Mouse (Mus musculus) right cerebral cortex, postnatal 36 days (tissue): ENCODE data around the gene Dnm3.

Experiments used
- DNase-seq, 2 experiments: peaks; one replicate each; pipeline ENCODE4 v3.0.0; 2022; ENCODE audit warnings: low spot score in 2 of 2, mixed read lengths in 1 of 2

Gene Dnm3

DNA sequence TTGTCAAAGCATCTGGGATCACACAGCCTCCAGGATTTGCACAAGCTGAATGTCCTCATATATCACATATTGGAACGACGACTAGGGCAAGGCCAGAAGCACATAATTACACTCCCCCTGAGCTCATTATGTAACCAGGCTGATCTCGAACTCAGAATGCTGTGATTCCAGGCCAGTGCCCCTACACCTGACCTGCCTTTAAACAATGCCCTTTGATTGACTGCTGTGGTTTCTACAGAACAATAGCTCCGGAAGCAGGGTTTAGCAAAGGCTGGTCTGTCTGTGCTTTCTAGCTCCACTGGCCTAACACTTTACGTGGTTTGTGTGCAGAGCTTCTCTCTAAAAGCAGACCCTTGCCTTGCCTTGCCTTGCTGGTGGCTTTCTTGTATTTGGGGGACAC is 315.6 kb downstream of the Dnm3 start:
- no peak for DNase-seq

- DNase-seq, result no peak
Observed at GRCm38 (mm10) chr1:162160718-162161117, 317.1 kb downstream of the Dnm3 start.

GRCm38 (mm10) chr1:162158486-162158885 is 319.3 kb downstream of the Dnm3 start:
- no peak for DNase-seq

GRCm38 (mm10) chr1:162157659-162158058 is 320.2 kb downstream of the Dnm3 start:
- no peak for DNase-seq

DNA sequence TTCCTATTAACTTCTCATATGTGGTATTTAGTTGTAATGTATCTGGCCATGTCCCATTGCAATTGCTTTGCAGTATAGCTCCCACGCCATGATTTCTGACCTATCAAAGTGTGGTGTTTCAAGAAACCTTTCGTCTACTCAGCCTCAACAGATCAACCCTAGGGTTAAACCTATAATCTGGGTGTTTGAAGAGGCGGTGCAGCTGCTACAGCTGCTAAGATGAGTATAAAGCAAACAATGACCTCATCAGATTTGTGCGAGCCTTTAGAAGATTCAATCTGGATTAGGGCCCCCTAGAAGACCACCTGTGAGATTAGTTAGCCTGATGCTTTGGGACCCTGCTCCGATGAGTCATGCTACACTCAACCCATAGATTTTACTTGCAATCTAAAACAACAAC is 321.0 kb downstream of the Dnm3 start:
- DNase-seq, result no peak

GRCm38 (mm10) chr1:162155546-162155945 is 322.3 kb downstream of the Dnm3 start:
- no peak for DNase-seq

DNA sequence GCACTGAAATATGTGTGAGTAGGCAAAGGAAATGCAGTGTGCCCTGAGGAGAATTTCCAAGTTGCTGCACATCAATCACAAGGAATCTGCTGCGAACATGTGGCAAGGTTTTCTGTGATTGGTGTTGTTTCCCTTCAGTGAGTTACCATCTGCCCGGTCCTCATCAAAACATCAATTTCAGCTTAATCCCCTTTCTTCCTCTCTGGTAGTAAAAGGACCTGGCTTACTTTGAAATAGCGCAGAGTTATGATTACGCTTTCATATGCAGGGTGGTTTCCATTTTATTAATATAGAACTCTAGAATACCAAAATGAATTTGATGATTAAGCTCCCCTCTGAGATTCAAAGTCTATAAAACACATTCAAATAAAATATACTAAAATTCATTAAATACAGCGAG is 324.7 kb downstream of the Dnm3 start:
- no peak for DNase-seq

- no peak for DNase-seq
Observed at GRCm38 (mm10) chr1:162149730-162150129, 328.1 kb downstream of the Dnm3 start.

GRCm38 (mm10) chr1:162147554-162147953 is 330.3 kb downstream of the Dnm3 start:
- DNase-seq, result no peak

DNA sequence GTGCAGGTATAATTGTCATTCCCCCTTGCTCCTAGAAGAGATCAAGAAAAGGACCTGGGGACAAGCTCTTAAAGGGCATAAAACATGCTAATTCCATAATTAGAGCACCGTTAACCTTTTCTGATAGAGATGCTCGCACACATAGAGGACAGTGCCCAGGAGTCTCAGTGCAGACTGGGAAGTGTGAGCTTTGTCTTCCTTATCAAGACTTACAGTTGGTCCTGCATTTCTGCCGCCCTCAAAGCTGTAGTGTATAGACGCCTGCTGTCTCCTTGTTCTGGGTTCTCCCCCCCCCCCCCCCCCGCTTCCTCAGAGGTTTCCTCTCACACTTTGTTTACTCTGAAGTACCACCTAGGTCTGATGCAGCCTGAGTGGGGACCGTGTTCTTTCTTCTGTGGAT is 332.1 kb downstream of the Dnm3 start:
- no peak for DNase-seq

DNA sequence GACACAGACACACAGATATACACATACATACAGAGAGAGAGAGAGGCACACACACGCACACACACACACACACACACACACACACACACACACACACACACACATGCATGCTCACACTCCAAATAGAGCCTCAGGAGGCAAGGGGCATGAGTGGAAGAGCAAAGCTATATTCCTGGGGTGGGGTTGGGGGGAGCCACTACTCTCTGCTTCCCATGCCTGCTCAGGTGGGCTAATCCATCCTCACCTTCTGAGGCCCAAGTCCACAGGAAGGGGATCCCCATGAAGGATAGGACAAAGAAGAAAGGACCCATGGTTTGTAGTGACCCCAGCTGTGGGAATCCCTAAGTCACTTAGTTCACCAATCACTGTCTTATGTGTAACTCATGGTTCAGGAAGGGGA is 332.8 kb downstream of the Dnm3 start:
- DNase-seq, result no peak

DNA sequence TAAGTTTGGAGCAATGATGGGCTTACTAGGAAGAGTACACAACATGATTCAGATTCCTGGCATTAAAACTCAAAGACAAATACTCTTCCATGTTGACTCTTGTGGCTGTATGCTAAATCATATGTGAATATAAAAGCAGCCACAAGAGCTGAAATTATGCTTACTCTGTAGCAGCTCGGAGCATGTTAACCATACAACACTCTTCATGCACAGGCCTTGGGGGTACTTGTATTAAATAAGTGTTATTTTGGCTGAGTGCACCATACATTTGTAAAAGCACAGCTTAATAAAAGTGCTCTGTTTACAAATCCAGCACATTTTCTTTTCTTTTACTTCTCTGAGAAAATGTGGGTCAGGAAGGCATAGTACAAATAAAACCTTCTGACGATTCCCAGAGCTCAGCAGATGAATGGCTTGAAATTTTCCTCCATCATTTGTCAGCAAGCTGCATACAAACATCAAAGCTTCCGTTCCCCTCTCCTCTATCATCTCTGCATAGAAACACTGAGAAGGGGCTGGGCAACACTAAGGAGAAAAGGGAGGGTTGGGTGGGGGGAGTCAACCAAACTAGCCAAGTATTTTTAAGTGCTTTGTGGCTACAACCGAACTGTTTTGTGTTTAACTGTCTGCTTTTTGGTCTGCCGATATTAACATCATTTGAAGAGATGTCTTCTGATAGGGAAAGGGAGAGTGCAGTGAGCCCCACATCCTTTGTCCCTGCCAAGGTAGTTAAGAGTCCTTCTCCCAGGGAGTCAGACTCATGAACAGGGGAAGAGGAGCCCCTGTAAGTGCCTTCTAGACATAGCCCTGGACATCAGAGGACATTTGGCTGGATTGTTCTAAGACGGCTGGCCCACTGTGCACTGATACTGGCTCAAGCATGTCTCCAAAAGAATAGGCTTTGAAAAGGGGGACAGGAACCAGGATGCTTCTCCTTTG is 333.6 kb downstream of the Dnm3 start:
- DNase-seq, result no peak

GRCm38 (mm10) chr1:162142285-162142684 is 335.5 kb downstream of the Dnm3 start:
- DNase-seq, result no peak

DNA sequence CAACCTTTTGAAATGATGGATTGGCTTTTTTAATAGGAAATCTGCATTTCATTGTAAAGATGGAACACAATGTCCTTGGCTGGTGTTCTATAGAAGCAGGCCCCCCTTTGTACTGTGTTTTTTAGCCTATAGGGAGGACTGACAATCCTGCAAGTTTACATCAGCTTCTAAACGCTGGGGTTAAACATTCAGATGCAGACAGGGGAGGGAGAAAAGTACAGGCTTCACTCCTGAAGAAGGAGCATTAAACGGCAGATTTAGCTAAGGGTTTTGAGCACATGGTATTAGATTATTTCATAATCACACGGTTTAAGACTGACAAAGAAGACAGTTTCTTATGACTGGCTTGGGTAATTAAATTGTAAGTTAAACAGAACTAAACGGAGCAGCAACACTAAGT is 341.5 kb downstream of the Dnm3 start:
- DNase-seq, result no peak

GRCm38 (mm10) chr1:162135451-162136213 is 342.2 kb downstream of the Dnm3 start:
- DNase-seq, result no peak

- DNase-seq, result no peak
Observed at GRCm38 (mm10) chr1:162134651-162135066, 343.2 kb downstream of the Dnm3 start.

- DNase-seq, result no peak
Observed at GRCm38 (mm10) chr1:162132908-162133641, 344.8 kb downstream of the Dnm3 start.

- DNase-seq, result no peak
Observed at GRCm38 (mm10) chr1:162126856-162127792, 350.7 kb downstream of the Dnm3 start.

GRCm38 (mm10) chr1:162124396-162124795 is 353.4 kb downstream of the Dnm3 start:
- no peak for DNase-seq

DNA sequence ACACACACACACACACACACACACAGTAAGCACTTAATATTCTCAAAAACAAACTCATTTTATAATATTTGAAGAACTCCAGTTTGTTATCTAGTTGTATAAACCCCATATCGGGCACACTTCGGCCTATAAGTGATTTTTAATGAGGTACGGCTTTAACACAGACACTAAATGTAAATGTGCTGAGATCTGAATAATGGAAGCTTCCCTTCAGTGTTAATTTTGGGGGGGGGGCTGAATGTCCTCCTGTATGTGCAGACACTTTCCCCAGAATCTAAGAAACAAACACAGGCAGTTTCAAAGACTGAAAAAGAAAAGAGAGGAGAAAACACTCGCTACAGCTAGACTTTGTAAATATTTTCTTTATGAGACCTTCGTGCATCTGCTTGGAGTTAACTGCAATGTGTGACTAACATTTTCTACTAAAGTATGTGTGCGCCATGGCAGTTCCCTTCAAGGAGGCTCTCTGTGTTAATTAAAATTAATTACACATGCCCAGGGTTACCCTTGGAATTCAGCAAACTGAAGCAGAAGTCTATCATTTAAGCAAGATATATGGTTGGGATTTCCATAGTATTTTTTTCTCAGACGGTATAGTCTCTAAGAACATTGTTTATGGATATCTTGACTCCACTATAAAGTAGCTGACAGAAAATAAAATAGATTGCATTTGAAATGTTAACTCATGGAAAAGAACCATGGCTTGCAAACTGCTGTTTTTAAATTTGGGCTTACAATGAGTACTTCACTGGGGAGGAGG is 356.2 kb downstream of the Dnm3 start:
- DNase-seq, result no peak
